Mouse (Mus musculus) cerebellum, adult 9-11 months (tissue): ENCODE data around the gene Gm21994.
"Not testable (repeated sequence)": the region's sequence is repeated elsewhere in the genome, so short reads cannot be mapped to it uniquely, and the experiment has no call there.

Source experiments
- DNase-seq: peaks from one replicate; pipeline ENCODE4 v3.0.0; 2022

The Gm21994 gene

GRCm38 (mm10) chr2:150255491-150255890 lies at the start of gene Gm21994:
Gene Gm21994 (minus strand): TSS chr2:150255591.
- not testable (repeated sequence) for DNase-seq

GRCm38 (mm10) chr2:150299096-150299495 lies 43.7 kb upstream of the Gm21994 start:
- DNase-seq = no peak

GRCm38 (mm10) chr2:150293669-150294068 lies 38.3 kb upstream of the Gm21994 start:
- DNase-seq = no peak

GRCm38 (mm10) chr2:150257291-150257690 lies 1.9 kb upstream of the Gm21994 start, which contains the start of gene Gm14124:
Gene Gm14124 (plus strand): TSS chr2:150257517.
- DNase-seq = not testable (repeated sequence)

- DNase-seq = not testable (repeated sequence)
Observed at GRCm38 (mm10) chr2:150256861-150257260, 1.5 kb upstream of the Gm21994 start.

GRCm38 (mm10) chr2:150243211-150243610 lies 12.2 kb downstream of the Gm21994 start:
- DNase-seq = no peak

GRCm38 (mm10) chr2:150223263-150223662 lies 32.1 kb downstream of the Gm21994 start:
- DNase-seq = not testable (repeated sequence)

- not testable (repeated sequence) for DNase-seq
Observed at GRCm38 (mm10) chr2:150218363-150218725, 37.0 kb downstream of the Gm21994 start.

- peak; percentile 92 for DNase-seq
Observed at GRCm38 (mm10) chr2:150217600-150218362, 37.6 kb downstream of the Gm21994 start, which contains the start of gene Zfp937. Gene Zfp937 (plus strand): TSS chr2:150218073.
